Mouse (Mus musculus) kidney, adult 2 months (tissue): ENCODE data around the gene Gpr135. TPM values are rescaled to one million over a fixed set of nuclear protein-coding genes. Genes with fewer than 3 reads are reported as not detected.
A peak's percentile ranks its signal among the peaks of the same experiment; 100 is the strongest.

Experiments used
- DNase-seq: peaks from one replicate; pipeline ENCODE4 v3.0.0; 2021
- H3K27ac ChIP-seq: fragments of 200-500 bp; 2 replicates; pipeline ENCODE4 v1.5.1; 2012; ENCODE audit warnings: low read depth, low read length, control low read depth, inconsistent platforms; ENCODE audit not compliant: insufficient read depth
- H3K27me3 ChIP-seq: fragments of 200-500 bp; replicated peaks from 2 replicates; pipeline ENCODE4 v1.6.1; 2012; ENCODE audit warnings: mild to moderate bottlenecking, moderate library complexity, low read length, inconsistent platforms; ENCODE audit not compliant: control insufficient read depth, insufficient read depth
- H3K36me3 ChIP-seq: fragments of 200-500 bp; 2 replicates; pipeline ENCODE4 v1.6.1; 2012; ENCODE audit warnings: mild to moderate bottlenecking, moderate library complexity, low read length, inconsistent platforms; ENCODE audit not compliant: control insufficient read depth, insufficient read depth
- H3K4me1 ChIP-seq: fragments of 200-500 bp; 2 replicates; pipeline ENCODE4 v1.6.1; 2011; ENCODE audit warnings: low read length; ENCODE audit not compliant: control insufficient read depth, insufficient read depth
- H3K4me3 ChIP-seq: fragments of 200-500 bp; 2 replicates; pipeline ENCODE4 v1.5.1; 2011; ENCODE audit warnings: mild to moderate bottlenecking, low read depth, low read length, control low read depth; ENCODE audit not compliant: insufficient read depth
- CTCF ChIP-seq: fragments of 200-500 bp; conservative IDR thresholded peaks from 2 replicates; pipeline ENCODE4 v1.5.1; 2011; ENCODE audit warnings: low read depth, mild to moderate bottlenecking, control low read depth, low read length, moderate library complexity, mixed read lengths; ENCODE audit not compliant: insufficient read depth, insufficient read length
- POLR2A ChIP-seq: fragments of 200-500 bp; IDR thresholded peaks from one replicate; pipeline ENCODE4 v1.6.1; 2011; ENCODE audit warnings: low read depth, low read length, control low read depth
- WGBS: fragments of 180-500 bp; shearing (Covaris S2); methylation state at CpG from one replicate; pipeline ENCODE4 v1.1.7; 2018; 5-methylcytosine and 5-hydroxymethylcytosine counted together
- polyA plus RNA-seq: library from polyadenylated mRNA; depleted of rRNA; stranded (reverse); fragments of >200 nt; gene quantifications from 2 replicates; pipeline ENCODE4 v1.2.3, GENCODE M21; 2012

The Gpr135 gene
- polyA plus RNA-seq, 1 experiment: 3.0 TPM

- no peak for DNase-seq
- H3K4me3 ChIP-seq: no peak overlapping the region
- H3K27me3 ChIP-seq: no peaks in the 10 kb centered on the region
- H3K36me3 ChIP-seq: peaks cover 9% of the 10 kb centered on the region
- TF ChIP-seq CTCF (no peak), POLR2A (no peak)
- no peak overlapping the region for H3K27ac ChIP-seq
- no peaks in the 10 kb centered on the region for H3K4me1 ChIP-seq
- 84% methylated on average over 8 of the region's 8 CpGs for WGBS
Measured at GRCm38 (mm10) chr12:72096966-72097365, 26.0 kb upstream of the Gpr135 start.

GRCm38 (mm10) chr12:72089802-72090201 is 18.9 kb upstream of the Gpr135 start:
- no peak for TF ChIP-seq POLR2A
- no peak for TF ChIP-seq CTCF
- WGBS: 91% methylated on average over 4 of the region's 4 CpGs
- peaks cover 5% of the 10 kb centered on the region; the same call in 1 of the 2 replicates for H3K36me3 ChIP-seq
- H3K4me3 ChIP-seq: no peak overlapping the region
- no peak for DNase-seq
- H3K27me3 ChIP-seq: no peaks in the 10 kb centered on the region
- no peak overlapping the region for H3K27ac ChIP-seq
- no peaks in the 10 kb centered on the region for H3K4me1 ChIP-seq

GRCm38 (mm10) chr12:72086166-72086825 is 15.4 kb upstream of the Gpr135 start:
- peak overlapping the region; percentile 77 for H3K27ac ChIP-seq
- TF ChIP-seq CTCF (no peak), POLR2A (no peak)

GRCm38 (mm10) chr12:72085329-72086165 is 14.6 kb upstream of the Gpr135 start, which contains the start of the genes L3hypdh and Jkamp:
L3hypdh (minus strand) TSS chr12:72085439.
Jkamp (plus strand) TSS chr12:72085589.
- TF ChIP-seq POLR2A: peak; percentile 32
- no peak for TF ChIP-seq CTCF
- Histone ChIP-seq H3K27me3 (no peaks in the 10 kb centered on the region), H3K27ac (peak within 1 kb of the TSS; percentile 82), H3K4me1 (peaks cover 3% of the 10 kb centered on the region; the same call in 1 of the 2 replicates), H3K4me3 (peak within 1 kb of the TSS; percentile 71), H3K36me3 (no peaks in the 10 kb centered on the region)
- WGBS: 2% methylated on average over 60 of the region's 60 CpGs
- peak; percentile 100 for DNase-seq

More at GRCm38 (mm10) chr12:72086166-72086825, 15.4 kb upstream of the Gpr135 start:
- Histone ChIP-seq H3K4me1 (peaks cover 3% of the 10 kb centered on the region; the same call in 1 of the 2 replicates), H3K36me3 (no peaks in the 10 kb centered on the region), H3K27me3 (no peaks in the 10 kb centered on the region), H3K4me3 (peak overlapping the region; percentile 70)
- DNase-seq: peak; percentile 4
- 1% methylated on average over 18 of the region's 18 CpGs for WGBS

GRCm38 (mm10) chr12:72085024-72085328 is 14.1 kb upstream of the Gpr135 start:
- WGBS: under 1% methylated on average over 31 of the region's 31 CpGs
- no peaks in the 10 kb centered on the region for H3K36me3 ChIP-seq
- TF ChIP-seq POLR2A: no peak
- no peak for TF ChIP-seq CTCF

GRCm38 (mm10) chr12:72084261-72085023 is 13.5 kb upstream of the Gpr135 start:
- Histone ChIP-seq H3K4me1 (peaks cover 3% of the 10 kb centered on the region; the same call in 1 of the 2 replicates), H3K4me3 (peak overlapping the region; percentile 71), H3K27ac (peak overlapping the region; percentile 82), H3K36me3 (no peaks in the 10 kb centered on the region), H3K27me3 (no peaks in the 10 kb centered on the region)
- TF ChIP-seq CTCF (no peak), POLR2A (no peak)
- WGBS: 10% methylated on average over 46 of the region's 46 CpGs
- peak; percentile 92 for DNase-seq

More at GRCm38 (mm10) chr12:72085024-72085328, 14.1 kb upstream of the Gpr135 start:
- no peak for DNase-seq
- H3K4me1 ChIP-seq: peaks cover 3% of the 10 kb centered on the region; the same call in 1 of the 2 replicates
- peak overlapping the region; percentile 71 for H3K4me3 ChIP-seq
- H3K27me3 ChIP-seq: no peaks in the 10 kb centered on the region
- H3K27ac ChIP-seq: peak overlapping the region; percentile 82
